Mouse (Mus musculus) stomach, postnatal 0 days (tissue): Measurements from ENCODE around the gene Acot6.

Experiments used
- CTCF ChIP-seq: IDR thresholded peaks from 2 replicates; pipeline ENCODE4 v1.5.1; 2016; ENCODE audit warnings: antibody characterized with exemption, low read depth, mild to moderate bottlenecking, moderate library complexity
- EP300 ChIP-seq: optimal IDR thresholded peaks from 2 replicates; pipeline ENCODE3; 2016; ENCODE audit warnings: antibody characterized with exemption

DNA sequence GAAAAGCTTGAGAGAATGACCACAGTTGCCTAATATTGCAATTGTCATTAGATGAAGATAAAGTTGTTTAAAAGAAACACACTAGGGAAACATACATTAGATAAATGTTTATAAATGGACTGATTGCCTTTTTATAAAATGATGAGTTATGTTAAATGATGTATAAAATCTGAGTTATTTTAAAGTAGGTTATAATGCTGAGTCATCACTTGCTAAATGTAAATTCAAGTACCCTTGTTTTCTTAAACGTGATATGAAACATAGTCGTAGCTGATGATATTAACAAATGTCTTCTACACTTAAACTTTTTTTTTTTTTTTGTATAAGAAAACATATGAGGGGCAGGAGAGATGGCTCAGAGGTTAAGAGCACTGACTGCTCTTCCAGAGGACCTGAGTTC lies 36.6 kb upstream of the Acot6 start:
- TF ChIP-seq CTCF = no peak
- TF ChIP-seq EP300 = no peak
